Mouse (Mus musculus) inflammation-experienced regulatory T-cells, adult 16 weeks (primary cell): Measurements from ENCODE around the gene Fkbp4. TPM values are rescaled to one million over a fixed set of nuclear protein-coding genes. Genes with fewer than 3 reads are reported as not detected.

ENCODE experiments used
- polyA plus RNA-seq: library from polyadenylated mRNA; unstranded; fragments of 100-300 nt; shearing (Covaris generic); gene quantifications from one replicate; pipeline ENCODE4 v1.2.1, GENCODE M21; 2017

Gene Fkbp4
- 64.6 TPM for polyA plus RNA-seq

DNA sequence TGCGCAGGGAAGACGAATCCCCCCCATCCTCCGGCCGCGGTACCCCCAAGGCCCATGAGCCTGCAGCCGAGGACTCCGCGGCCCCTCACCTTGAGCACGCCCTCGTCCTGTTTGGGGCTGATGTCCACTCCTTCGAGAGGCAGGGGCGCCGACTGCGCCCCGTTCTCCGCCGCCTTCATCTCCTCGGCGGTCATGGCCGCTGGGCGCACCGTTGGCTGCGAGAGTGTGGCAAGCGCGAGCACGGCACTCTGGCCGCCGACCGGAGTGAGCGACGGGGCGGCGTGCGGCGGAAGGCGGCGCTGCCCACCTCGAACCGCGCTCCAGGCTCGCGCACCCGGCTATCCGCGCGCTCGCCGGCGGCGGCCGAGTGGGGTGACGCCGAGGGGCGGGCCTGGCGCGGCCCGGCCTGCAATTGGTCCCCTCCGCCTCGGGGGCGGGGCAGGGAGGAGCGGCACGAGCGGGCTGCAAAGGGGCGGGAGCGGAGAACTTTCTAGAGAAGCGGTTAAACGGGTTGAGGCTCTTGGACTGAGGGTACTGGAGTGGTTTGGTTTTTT, at the start of gene Fkbp4:
Fkbp4 (minus strand) TSS at position 361 of the 554 bp plus-strand sequence.

DNA sequence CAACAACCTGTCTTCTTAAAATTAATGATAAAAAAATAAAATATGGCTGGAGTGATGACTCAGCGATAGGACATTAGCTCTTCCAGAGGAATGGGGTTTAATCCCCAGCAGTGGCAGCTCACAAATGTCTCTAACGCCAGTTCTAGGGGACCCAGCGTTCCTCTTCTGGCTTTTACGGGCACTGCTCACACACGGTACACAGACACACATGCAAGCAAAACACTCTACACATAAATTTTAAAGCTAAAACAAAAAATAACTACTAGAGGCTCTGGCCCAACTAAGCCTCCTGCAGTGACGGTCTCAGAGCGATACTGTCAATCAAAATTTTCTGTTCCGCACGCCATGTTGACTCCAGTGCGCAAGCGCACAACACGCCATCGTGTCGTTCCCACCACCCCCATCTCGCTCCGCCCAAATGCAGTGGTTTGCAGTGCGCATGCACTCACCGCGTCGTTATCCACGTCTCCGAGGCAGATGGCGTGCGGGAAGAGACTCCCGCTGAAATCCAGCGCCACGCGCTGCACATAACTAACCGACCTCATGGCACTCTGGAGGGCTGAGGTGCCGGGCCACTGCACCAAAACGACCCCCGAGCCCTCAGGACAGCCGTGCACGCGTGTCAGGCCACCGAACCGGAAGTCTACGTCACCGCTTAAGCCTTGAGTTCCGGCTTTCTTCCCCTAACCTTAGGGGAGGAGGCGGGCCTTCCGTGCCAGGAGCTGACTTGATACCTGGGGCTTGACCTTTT, 14.0 kb downstream of the Fkbp4 start, which contains the start of gene Itfg2:
Itfg2 (minus strand) TSS at position 663 of the 751 bp plus-strand sequence.

DNA sequence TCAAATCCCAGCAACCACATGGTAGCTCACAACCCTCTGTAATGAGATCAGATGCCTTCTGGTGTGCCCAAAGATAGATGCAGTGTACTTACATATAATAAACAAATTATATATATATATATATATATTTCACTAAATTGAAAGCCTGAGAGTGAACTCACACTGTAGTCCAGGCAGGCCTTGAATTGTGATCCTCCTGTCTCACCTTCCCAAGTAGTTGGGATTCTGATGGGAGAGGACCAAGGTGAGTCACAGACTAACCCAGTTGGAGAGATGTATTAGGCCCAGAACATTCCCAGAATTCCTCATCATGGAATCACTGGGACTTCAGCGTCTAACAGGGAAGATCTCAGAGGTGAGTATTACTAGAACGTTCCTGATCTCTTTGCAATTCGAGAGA, 39.5 kb downstream of the Fkbp4 start, which contains the start of gene Nrip2:
Nrip2 (plus strand) TSS at position 301 of the 400 bp plus-strand sequence.

Other genes with a start within 250 kb of the Fkbp4 start
- not detected for gene Tead4, start 137.9 kb downstream of the Fkbp4 start, polyA plus RNA-seq
- gene Tulp3, start 82.8 kb downstream of the Fkbp4 start, polyA plus RNA-seq = 1.2 TPM
- gene Rhno1, start 75.8 kb downstream of the Fkbp4 start, polyA plus RNA-seq = 55.1 TPM
- gene Foxm1, start 75.7 kb downstream of the Fkbp4 start, polyA plus RNA-seq = 1.9 TPM
- not detected for gene Tex52, start 63.2 kb downstream of the Fkbp4 start, polyA plus RNA-seq
- gene Gm44596, start 63.2 kb downstream of the Fkbp4 start, polyA plus RNA-seq = not detected
- gene Nrip2, start 39.4 kb downstream of the Fkbp4 start, polyA plus RNA-seq = 1.1 TPM
- 33.4 TPM for gene Itfg2, start 13.7 kb downstream of the Fkbp4 start, polyA plus RNA-seq
- gene Pzp, start 88.0 kb upstream of the Fkbp4 start, polyA plus RNA-seq = 0.29 TPM
- gene A2ml1, start 142.9 kb upstream of the Fkbp4 start, polyA plus RNA-seq = 0.18 TPM
- gene Klrb1a, start 184.9 kb upstream of the Fkbp4 start, polyA plus RNA-seq = 0.59 TPM
- gene Clec2h, start 223.7 kb upstream of the Fkbp4 start, polyA plus RNA-seq = not detected